Mouse (Mus musculus) mesoderm, embryonic 11.5 days (tissue): ENCODE measurements around the gene Atg2b.

ENCODE experiments used
- DNase-seq: peaks from one replicate; pipeline ENCODE4 v3.0.0-alpha.2; 2012; ENCODE audit warnings: low read depth, low spot score

Gene Atg2b

DNA sequence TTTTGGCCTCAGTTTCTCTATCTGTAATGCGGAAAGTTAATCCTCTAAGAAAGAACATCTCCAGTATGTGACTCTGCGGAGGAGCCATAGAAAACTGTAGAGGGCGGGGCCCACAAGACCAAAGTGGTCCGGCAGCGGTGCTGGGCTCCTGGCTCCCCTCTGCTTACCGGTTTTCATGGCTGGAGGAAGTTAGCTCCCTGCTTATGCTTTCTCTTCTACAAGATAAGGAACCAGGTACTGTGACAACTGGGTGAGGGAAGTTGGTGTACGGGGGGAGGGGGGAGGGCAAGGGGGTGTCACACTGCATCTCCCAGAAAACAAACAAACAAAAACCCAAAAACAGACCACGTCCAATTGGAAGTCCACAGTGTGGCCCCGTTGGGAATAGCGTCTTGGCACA is 86.5 kb downstream of the Atg2b start:
- DNase-seq: no peak

DNA sequence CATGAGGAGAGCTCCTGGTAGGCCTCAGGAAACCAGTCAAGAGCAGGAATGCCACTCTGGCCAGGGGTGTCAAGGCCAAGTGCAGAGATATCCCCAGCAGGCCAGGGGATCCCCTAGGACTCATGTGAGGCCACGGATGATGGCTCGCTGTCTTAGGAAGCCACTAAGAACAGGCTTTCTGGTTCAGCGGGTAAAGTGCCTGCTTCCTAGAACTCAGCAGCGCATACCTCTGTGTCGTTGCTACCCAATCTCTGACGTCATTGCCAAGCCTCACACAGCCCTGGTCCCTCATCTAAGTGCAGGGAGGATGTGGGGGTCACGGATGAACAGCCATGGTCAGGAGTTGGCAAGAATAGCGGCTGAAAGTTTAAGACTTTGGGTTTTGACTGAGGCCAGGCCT is 87.9 kb downstream of the Atg2b start:
- no peak for DNase-seq

DNA sequence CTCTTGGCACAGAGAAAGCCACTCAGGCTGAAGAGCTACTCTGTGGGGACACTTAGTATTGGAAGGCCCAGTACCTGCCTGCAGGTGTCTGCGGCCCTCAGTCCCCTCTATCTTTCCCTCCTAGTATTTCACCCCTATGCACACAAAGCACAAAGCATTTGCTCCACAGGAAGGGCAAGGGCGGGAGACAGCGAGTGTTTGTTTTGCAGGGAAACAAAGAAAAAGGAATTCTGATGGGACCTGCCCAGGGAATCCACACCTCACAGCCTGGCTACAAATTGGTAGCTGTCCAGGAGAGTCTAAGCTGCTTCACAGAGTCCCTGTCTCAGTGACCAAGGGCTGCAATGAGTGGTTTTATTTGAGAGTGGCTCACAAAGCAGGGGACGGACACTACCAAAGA is 91.5 kb downstream of the Atg2b start:
- DNase-seq: no peak

DNA sequence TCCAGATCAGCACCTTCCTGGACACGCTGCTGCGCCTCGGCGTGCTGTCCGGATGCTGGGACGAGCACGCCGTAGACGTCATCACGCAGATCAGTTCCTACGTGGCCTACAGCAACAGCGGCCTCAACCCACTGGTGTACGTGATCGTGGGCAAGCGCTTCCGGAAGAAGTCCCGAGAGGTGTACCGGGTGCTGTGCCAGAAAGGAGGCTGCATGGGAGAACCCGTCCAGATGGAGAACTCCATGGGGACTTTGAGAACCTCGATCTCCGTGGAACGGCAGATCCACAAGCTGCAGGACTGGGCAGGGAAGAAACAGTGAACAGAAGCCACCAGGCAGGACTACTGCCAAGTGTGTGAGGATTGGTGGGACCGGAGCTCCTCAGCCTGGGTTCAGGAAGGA is 92.7 kb downstream of the Atg2b start:
- no peak for DNase-seq

DNA sequence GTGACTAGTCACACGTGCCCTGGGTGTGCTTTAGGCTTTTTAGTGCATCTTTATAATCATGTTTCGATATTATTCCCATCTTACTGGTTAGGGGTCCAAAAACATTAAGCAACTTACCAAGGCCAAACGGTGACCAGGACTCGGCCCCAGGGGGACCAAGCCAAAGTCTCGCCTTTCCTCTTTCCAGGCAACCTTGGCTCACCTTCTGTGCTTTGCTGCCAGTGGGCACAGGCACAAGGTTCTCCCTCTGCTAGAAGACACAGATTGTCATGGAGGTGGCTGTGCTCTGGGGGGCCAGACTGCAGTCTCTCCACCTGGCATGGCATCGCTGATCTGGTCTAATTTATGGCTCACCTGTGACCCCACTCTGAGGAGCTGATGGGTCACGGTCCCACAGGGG is 94.2 kb downstream of the Atg2b start:
- no peak for DNase-seq

GRCm38 (mm10) chr12:105587526-105587925 is 97.5 kb downstream of the Atg2b start:
- DNase-seq: no peak

- DNase-seq: peak; percentile 85
Measured at GRCm38 (mm10) chr12:105584851-105585250, 100.2 kb downstream of the Atg2b start.

DNA sequence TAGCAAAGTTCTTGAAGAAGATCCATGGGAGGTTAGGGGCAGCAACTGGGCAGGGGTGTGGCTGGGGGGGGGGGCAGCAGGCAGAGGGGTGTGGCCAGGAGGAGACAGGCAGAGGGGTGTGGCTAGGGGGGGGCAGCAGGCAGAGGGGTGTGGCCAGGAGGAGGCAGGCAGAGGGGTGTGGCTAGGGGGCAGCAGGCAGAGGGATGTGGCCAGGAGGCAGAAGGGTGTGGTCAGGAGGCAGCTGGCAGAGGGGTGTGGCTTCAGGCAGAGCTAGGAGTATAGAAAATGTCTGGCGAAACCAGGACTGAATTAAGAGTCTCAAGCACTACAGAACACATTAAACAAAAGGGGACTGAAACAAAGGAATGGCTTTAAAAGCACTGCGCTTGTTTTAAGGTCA is 101.5 kb downstream of the Atg2b start:
- DNase-seq: peak; percentile 44

GRCm38 (mm10) chr12:105582486-105582885 is 102.5 kb downstream of the Atg2b start:
- no peak for DNase-seq

- no peak for DNase-seq
Measured at GRCm38 (mm10) chr12:105580490-105580889, 104.5 kb downstream of the Atg2b start.

DNA sequence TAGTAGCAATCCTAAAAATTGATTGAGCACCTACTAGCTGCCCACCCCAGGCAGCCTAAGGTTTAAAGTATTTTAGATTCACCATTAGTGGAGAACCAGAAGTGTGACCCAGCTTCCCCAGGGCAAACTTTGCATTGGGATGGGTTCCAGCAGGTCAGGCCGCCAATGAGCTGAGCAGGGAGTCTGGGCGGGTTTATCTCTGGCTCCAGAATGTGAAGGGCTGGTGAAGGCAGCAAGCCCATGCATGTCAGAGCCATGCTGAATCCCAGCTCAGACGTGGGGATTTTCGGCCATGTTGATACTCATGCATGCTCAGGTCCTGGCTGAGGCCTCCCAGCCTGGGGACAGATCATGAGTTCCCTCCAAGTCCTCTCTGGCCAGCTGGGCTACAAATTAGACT is 110.7 kb downstream of the Atg2b start:
- DNase-seq: no peak

GRCm38 (mm10) chr12:105572622-105573021 is 112.4 kb downstream of the Atg2b start:
- DNase-seq: no peak

DNA sequence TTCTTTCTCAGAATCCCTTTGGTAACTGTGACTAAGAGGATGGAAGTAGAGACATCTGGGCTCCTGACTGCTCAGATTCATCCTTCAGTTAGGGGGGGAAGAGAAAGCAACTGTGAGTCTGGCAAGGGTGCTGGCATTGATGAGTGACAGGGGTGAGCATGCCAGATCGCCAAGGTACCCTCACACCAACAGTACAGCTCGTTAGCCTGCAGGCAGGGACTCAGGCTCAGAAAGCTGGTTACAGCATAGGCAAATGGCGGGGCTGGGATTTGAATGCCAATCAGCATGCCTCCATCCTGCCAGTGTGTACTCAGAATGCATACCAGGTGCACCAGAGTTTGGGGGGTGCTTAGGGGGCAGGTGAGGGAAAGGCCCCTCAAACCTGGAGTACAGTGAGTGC is 113.1 kb downstream of the Atg2b start:
- DNase-seq: no peak
